Mouse (Mus musculus) right cerebral cortex, postnatal 4 days (tissue): ENCODE data around the gene Efemp2.
A peak's percentile ranks its signal among the peaks of the same experiment; 100 is the strongest.

Source experiments
- DNase-seq: peaks from one replicate; pipeline ENCODE4 v3.0.0-alpha.2; 2022

Efemp2 gene

GRCm38 (mm10) chr19:5455037-5455436 is 18.7 kb upstream of the Efemp2 start:
- no peak for DNase-seq

GRCm38 (mm10) chr19:5455568-5455967 is 18.2 kb upstream of the Efemp2 start:
- no peak for DNase-seq

DNA sequence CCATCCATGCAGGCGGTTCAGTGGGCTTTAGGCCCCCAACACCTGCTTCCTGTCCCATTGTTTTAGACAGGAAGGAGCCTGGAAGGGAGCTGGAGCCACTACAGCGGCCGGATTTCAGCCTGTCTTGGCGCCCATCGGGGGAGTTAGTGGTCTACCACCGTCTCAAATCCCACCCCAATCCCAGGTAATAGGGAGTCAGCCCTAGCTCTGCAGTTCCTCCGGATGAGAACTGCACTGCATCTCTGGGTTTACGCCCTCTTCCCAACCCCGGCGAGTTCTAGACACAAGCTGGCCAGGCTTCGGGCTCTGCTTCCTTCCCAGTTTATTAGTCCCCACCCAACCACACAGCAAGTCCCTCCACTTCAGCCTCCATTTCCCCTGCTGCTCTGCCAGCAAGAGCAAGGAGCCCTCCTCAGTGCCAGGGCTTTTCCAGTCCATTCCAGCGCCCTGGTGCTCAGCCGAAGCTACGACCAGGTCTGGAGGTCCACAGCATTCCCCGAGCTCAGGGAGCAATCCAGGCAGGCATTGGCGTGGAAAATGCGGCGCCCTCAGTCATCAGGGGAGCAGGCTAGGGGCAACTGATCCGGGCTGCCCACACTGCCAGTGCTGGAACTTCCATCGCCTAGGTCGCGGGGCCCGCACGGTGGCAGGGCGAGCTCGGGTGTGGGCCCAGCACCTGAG is 17.4 kb upstream of the Efemp2 start:
- DNase-seq, result no peak

DNA sequence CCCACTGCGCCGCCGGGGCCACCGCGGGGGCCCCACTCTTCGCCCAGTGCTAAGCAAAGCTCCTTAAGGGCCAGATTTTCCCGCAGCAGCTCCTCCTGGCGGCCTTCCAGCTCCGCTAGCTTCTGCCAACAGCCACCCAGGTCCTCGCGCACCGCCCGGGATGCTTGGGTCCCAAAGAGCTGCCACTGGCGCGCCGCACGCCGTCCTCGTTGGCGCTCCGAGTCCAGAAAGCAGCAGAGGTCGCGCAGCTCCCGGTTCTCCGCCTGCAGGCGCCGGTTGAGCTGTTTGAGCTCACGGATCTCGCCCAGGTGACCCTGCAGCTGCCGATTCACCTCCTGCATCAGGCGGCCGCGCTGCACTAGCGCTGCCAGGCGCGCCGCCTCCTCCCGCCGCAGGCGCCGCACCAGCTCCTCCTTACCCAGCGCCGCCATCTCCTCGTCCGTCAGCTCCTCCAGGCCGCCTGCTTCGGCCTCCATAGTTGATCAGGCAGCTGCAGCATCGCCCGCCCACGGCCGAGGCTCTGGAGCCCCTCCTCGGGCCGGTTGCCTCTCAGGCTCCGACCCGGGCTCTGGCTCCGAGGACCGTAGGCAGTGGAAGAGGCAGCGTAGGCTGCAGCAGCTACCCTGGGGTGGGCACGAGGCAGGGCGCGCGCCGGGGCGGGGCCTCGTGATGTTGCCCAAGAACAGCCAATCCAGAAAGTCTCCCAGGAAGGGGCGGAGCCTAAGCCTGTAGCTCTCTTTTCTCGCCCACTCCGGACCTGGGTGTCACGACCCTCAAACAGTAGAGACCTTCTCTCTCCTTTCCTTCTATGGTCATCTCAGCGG is 16.6 kb upstream of the Efemp2 start:
- peak; percentile 95 for DNase-seq

- DNase-seq, result no peak
Observed at GRCm38 (mm10) chr19:5457746-5458442, 15.9 kb upstream of the Efemp2 start, which contains the start of gene Ccdc85b. Gene Ccdc85b, minus strand, starts transcription at chr19:5457894.

DNA sequence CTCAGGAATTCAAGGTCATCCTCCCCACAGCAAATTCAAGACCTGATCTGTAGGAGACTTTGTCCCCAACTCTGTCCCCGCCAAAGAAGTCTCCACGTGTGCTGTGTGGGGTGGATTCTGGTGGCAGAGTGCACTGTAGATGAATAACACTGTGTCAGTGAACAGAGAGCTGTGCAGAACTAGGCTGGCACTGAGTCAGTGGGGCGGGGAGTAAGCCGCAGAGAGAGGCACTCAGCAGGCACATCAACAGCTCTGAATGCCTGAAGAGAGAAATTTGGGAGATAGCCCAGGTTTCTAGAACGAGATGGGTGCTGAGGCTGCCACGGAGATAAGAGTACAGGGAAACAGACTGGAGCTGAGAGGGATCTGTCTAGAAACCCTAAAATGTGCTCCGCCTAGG is 14.7 kb upstream of the Efemp2 start:
- DNase-seq, result no peak

DNA sequence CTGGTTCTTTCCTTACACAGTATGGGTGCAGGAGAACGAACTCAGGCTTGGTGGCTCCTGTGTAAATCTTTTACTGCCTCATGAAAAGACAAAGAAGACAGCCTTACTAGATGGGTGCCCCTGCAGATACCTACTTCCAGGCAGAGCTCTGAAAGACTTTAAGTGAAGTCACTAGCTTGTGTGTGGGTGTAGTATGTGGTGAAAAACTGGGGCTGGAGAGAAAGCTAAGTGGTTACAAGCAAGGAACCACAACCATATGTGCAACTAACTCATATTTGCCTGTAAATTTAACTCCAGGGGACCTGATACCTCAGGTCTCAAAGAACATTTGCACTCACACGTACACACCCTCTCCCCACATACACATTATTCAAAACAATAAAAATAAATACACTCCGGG is 13.9 kb upstream of the Efemp2 start:
- DNase-seq, result no peak

GRCm38 (mm10) chr19:5460465-5460911 is 13.3 kb upstream of the Efemp2 start, which contains the start of gene Fibp:
Gene Fibp, plus strand, starts transcription at chr19:5460615.
- DNase-seq, result peak; percentile 86

DNA sequence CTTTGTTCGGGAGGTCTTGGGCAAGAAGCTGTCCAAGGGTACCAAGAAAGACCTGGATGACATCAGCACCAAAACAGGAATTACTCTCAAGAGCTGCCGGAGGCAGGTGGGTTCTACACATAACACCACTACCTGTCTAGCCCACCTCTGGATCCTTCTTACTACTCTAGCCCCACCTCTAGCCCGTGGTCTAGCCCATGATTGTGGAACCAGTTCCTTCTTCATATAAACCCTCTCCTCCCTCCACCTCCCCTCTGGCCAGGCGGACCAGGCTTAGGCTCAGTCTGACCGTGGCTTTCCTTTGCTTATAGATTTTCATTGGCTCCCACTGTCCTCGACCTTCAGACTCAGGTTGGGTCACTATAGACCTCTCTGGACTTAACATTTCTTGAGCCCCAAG is 12.3 kb upstream of the Efemp2 start:
- no peak for DNase-seq

DNA sequence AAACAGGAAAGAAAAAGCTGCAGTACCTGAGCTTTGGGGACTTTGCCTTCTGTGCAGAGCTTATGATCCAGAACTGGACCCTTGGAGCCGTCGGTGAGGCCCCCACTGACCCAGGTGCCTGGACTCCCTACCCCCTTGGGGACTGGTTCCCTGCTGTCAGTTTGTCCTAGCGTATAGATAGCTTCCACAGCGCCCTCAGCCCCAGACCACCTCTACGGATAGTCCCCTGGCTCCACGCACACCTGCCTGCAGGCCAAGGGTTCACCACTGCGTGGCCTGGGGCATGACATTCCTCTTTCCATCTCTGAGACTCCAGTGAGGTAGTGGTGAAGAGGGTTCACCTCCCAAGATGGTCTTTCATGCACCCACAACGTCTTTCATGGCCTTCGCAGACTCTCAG is 10.5 kb upstream of the Efemp2 start:
- DNase-seq, result no peak

DNA sequence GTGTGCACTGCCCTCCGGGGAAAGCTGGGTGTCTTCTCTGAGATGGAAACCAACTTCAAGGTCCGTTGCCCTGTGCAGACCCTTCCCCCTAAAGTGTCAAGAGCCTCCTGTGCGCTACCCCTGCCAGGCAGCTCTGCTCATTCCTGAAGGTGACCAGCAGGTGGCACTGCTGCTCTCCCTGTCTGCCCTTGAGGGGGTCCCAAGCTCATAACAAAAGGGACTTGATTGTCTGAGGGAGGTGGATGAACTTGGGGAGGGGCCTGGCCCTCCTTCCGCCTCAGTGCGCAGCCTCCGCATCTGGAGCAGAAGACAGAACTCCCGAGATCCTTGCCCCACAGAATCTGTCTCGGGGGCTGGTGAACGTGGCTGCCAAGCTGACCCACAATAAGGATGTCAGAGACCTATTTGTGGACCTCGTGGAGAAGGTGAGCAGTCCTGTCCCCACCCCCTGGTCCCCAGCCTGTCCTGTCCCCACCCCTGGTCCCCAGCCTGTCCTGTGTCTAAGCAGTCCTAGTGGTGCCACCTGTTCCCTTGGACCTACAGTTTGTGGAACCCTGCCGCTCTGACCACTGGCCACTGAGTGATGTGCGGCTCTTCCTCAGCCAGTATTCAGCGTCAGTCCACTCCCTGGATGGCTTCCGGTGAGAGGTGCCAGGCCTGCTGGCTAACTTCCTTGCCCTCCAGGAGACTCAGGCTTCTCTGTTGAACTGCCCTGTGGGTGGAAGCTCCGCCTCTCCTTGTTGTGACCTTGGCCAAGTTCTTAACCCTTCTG is 9.8 kb upstream of the Efemp2 start:
- peak; percentile 76 for DNase-seq

DNA sequence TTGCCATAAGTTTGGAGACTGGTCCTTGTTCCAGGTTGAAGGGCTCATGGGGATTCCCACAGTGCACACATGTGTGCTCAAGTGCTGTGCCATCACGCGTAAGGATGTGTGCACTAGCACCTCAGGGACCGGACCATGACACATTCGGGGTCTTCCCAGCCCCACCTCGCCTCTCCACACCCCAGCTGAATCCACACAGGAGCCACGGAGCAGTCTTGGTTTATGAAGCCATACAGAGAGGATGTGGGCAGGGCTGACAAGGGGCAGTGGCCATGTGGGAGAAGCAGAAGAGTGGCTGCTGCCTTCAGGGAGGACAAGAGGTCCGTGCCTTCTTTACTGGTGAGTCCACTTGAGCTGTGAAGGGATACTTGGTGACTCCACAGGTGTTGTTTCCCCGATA is 8.7 kb upstream of the Efemp2 start:
- no peak for DNase-seq

DNA sequence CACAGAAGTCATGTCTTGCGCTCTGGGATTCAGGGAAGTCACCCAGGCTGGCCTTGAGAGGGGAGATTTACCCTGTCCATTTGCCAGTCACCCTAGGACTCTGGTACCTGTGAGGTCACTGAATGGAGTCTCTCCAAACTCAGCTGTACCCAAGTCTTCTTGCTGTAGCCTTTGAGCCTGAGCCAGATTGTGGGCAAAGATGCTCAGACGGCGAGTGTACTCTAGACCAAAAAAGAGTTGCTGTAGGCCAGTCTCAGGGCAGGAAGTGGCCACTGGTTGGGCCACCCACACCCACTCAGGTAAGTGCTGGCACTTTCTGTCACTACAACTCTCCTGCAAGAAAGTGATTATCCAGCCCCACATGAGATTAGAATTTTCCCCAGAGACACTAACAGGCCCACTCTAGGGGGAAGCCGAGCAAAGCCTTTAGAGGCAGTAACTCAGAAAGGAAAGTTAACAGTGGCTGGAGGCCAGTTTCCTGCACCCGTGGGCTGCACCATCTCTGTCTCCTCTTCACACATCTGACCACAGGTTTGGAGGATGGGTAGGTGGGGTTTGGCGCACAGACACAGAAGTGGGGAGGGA is 6.7 kb upstream of the Efemp2 start:
- no peak for DNase-seq

- no peak for DNase-seq
Observed at GRCm38 (mm10) chr19:5468374-5468773, 5.4 kb upstream of the Efemp2 start, which contains the start of gene Ctsw. Gene Ctsw, minus strand, starts transcription at chr19:5468507.

DNA sequence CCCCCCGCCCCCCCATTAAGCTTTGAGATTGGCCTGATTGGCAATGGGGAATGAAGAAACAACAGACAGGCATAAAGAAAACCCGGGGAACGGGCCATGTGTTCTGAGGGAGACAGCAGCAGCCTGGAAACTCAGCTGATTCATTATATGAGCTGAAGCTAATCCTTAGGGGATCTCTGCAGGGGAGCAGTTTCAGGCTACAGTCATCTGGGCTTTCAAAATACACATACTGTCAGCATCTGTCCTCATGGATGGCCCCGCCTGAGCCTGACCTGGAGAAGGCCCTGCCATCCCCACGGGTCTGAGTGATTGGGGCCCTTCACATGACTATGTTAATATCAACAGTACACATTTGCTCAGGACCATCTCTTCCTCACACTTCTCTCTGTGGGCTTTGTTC is 1.9 kb upstream of the Efemp2 start:
- DNase-seq, result no peak

DNA sequence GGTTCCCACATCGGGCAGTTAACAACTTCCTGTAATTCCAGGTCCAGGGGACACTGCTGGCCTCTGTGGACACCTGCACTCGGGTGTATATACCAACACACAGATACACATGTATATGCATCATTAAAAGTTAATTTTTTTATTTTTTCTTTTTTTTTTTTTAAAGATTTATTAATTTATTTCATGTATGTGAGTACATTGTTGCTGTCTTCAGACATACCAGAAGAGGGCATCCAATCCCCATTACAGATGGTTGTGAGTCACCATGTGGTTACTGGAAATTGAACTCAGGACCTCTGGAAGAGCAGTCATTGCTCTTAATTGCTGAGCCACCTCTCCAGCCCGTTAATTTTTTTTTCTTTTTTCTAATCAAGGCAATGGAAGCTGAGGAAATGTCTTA is 897 bp upstream of the Efemp2 start:
- DNase-seq, result no peak

- peak; percentile 67 for DNase-seq
Observed at GRCm38 (mm10) chr19:5474281-5475068, 721 bp downstream of the Efemp2 start.

GRCm38 (mm10) chr19:5475069-5475714 is 1.4 kb downstream of the Efemp2 start:
- no peak for DNase-seq

DNA sequence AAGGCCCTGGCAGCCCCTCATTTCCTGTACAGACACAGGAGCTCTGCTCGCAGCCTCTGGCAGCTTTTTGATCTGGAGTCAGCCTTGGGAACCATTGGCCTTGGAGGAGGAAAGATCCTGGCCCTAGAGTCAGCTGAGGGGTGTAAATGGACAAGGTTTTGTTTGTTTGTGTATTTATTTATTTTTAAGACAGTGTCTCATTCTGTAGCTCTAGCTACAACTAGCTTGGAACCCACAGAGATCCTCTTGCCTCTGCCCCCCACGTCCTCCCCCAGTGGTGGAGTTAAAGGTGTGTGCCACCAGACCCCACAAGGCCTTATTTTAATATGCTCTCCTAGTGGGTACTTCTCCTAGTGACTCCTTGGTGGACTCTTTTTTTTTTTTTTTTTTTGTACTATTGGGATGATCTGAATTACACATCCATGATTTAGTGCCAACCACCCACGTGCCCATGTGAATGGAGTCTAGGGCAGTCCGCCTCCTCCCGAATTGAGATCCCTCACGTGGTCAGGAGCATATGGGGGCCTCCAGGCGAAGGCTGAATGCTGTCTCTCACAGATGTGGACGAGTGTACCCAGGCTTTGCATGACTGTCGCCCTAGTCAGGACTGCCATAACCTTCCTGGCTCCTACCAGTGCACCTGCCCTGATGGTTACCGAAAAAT is 3.4 kb downstream of the Efemp2 start:
- no peak for DNase-seq

DNA sequence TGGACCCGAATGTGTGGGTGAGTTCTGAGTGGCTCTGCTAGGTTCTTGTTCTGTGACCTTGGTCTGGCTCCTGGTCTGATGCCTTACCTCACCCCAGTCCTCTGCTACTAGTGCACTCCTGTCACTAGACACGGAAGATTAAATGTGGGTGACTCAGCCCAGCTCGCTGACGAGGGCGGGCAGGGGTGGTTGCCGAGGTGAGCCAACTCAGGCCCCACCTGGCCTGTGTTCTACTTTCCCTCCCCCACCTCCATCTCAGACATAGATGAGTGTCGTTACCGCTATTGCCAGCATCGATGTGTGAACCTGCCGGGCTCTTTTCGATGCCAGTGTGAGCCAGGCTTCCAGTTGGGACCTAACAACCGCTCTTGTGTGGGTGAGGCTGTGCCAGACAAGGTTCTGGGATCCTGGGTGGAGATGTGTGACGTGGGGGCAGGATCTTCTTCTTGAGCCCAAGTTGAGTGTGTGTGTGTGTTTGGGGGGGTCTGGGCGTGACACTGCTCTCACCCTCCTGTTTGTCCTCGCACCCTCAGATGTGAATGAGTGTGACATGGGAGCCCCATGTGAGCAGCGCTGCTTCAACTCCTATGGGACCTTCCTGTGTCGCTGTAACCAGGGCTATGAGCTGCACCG is 4.0 kb downstream of the Efemp2 start:
- no peak for DNase-seq
